Comparison of ENCODE assay signal across 8 mouse cellular contexts in the genomic region with DNA sequence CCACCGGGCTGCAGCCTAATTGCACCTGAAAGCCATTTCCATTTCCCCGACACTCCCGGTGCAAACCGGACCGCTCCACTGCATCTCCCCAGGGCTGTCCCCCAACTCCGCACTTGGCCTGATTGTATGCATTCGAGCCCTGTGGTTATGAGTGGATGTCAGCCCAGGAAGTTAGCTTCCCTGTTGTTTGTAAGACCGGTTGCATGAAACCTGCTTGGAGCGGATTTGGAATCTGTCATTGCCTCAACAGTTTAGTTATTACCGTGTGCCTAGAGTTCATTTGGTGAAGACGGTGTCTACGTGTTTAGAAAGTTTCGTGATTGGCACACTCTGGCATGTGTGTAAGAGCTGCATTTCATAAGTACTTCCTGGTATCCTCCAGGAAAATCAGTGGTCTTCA. TPM values are rescaled to one million over a fixed set of nuclear protein-coding genes. Genes with fewer than 3 reads are reported as not detected.
DNase-seq lines count a peak whose midpoint lies in the region; ATAC-seq and TF ChIP-seq lines count a peak whose summit lies in the region.

No protein-coding gene starts in this region.

- no peak for TF ChIP-seq EP300 in liver, postnatal 0 days (IDR thresholded peaks at IDR 0.05; ENCODE audit: low read depth)

- ATAC-seq in neural tube, embryonic 11.5 days (ENCODE audit: insufficient read depth, low FRiP score, low TSS enrichment): peak; percentile 24; the same call in 1 of the 2 replicates
- peak; percentile 22 for ATAC-seq in liver, postnatal 0 days

- H3K36me3 ChIP-seq in neural tube, embryonic 11.5 days (ENCODE audit: control insufficient read depth, insufficient read depth, low read length): peaks cover 3% of the 10 kb centered on the region; the same call in 1 of the 2 replicates
- peaks cover 3% of the 10 kb centered on the region; the same call in 1 of the 2 replicates for H3K36me3 ChIP-seq in liver, postnatal 0 days (replicated peaks; ENCODE audit: insufficient read depth, low read length)

- H3K27me3 ChIP-seq in neural tube, embryonic 11.5 days (ENCODE audit: control insufficient read depth, insufficient read depth, low read length): no peaks in the 10 kb centered on the region
- H3K27me3 ChIP-seq in liver, postnatal 0 days (ENCODE audit: insufficient read depth, low read length): no peaks in the 10 kb centered on the region

- H3K27ac ChIP-seq in neural tube, embryonic 11.5 days (ENCODE audit: low read depth, low read length): no peak overlapping the region
- H3K27ac ChIP-seq in liver, postnatal 0 days (ENCODE audit: low read depth): peak overlapping the region; percentile 56; the same call in 1 of the 2 replicates

- peak; percentile 15 for DNase-seq in adrenal gland, adult 8-10 months
- no peak for DNase-seq in adrenal gland, adult (ENCODE audit: inconsistent age in 2 of 2, low spot score in 1 of 2)
- no peak for DNase-seq in neural tube, embryonic 11.5 days (ENCODE audit: low spot score)
- DNase-seq in neural tube, embryonic 10.5 days (ENCODE audit: extremely low spot score, low spot score): no peak
- DNase-seq in forelimb bud, embryonic 11.5 days (ENCODE audit: low read depth, low spot score): peak; percentile 26
- no peak for DNase-seq in liver, postnatal 0 days
- no peak for DNase-seq in urinary bladder, postnatal 14 days (ENCODE audit: low spot score)
- no peak for DNase-seq in natural killer cell, adult 2 months (ENCODE audit: low spot score in 2 of 2)

- no peak for TF ChIP-seq CTCF in liver, postnatal 0 days (IDR thresholded peaks at IDR 0.05; ENCODE audit: low read depth)

- H3K9ac ChIP-seq in neural tube, embryonic 11.5 days (ENCODE audit: low read length): peak overlapping the region; percentile 82
- H3K9ac ChIP-seq in liver, postnatal 0 days (replicated peaks): peak overlapping the region; percentile 82

- no peaks in the 10 kb centered on the region for H3K9me3 ChIP-seq in neural tube, embryonic 11.5 days (ENCODE audit: control insufficient read depth, low read length)
- no peaks in the 10 kb centered on the region for H3K9me3 ChIP-seq in liver, postnatal 0 days (ENCODE audit: low read length)

- peak overlapping the region; percentile 63 for H3K4me3 ChIP-seq in neural tube, embryonic 11.5 days (ENCODE audit: low read depth, low read length)
- H3K4me3 ChIP-seq in liver, postnatal 0 days (ENCODE audit: low read depth, low read length): peak overlapping the region; percentile 81

- 3% methylated on average over 13 of the region's 13 CpGs for WGBS in neural tube, embryonic 11.5 days
- under 1% methylated on average over 13 of the region's 13 CpGs for WGBS in liver, postnatal 0 days (ENCODE audit: insufficient replicate concordance)

- H3K4me1 ChIP-seq in neural tube, embryonic 11.5 days (ENCODE audit: control insufficient read depth, insufficient read depth, low read length): no peaks in the 10 kb centered on the region; the same call in 1 of the 2 replicates
- H3K4me1 ChIP-seq in liver, postnatal 0 days (ENCODE audit: insufficient read depth): peaks cover 14% of the 10 kb centered on the region

- peak overlapping the region; percentile 89 for H3K4me2 ChIP-seq in neural tube, embryonic 11.5 days (ENCODE audit: low read depth)
- H3K4me2 ChIP-seq in liver, postnatal 0 days (ENCODE audit: low read depth, low read length): peak overlapping the region; percentile 93

RNA-seq across cellular contexts. Expression of a gene that starts 0.5 kb away (rescaled TPM):
- 10 to 100 TPM; 29.0 to 32.3 (median 31.5) TPM for total RNA-seq in adrenal gland, adult 8-10 months (2022)
- 36.6 and 42.0 TPM in 2 replicates for polyA plus RNA-seq in neural tube, embryonic 11.5 days (2014; fragmentation: Nextera tagmentation; extraction: Ambion mirVana)
- 12.3 and 13.4 TPM in 2 replicates for polyA plus RNA-seq in liver, postnatal 0 days (2015; fragmentation: Nextera tagmentation; extraction: Ambion mirVana)

RNA-seq across cellular contexts. Expression of a gene that starts 4.9 kb away (rescaled TPM):
- 10 to 100 TPM; 16.5 to 20.9 (median 17.0) TPM for total RNA-seq in adrenal gland, adult 8-10 months (2022)
- 30.9 and 31.2 TPM in 2 replicates for polyA plus RNA-seq in neural tube, embryonic 11.5 days (2014; fragmentation: Nextera tagmentation; extraction: Ambion mirVana)
- polyA plus RNA-seq in liver, postnatal 0 days (2015; fragmentation: Nextera tagmentation; extraction: Ambion mirVana): 15.5 and 16.0 TPM in 2 replicates

Comparison
In these comparisons a context has a peak if more than half of its experiments do, and no peak if none do; other contexts are left out.
1. DNase-seq: peak in adrenal gland, adult 8-10 months (single experiment) and forelimb bud, embryonic 11.5 days (single experiment); none in adrenal gland, adult (0 of 2), neural tube, embryonic 11.5 days (single experiment), neural tube, embryonic 10.5 days (single experiment), liver, postnatal 0 days (single experiment), urinary bladder, postnatal 14 days (single experiment) and natural killer cell, adult 2 months (0 of 2).